Mouse (Mus musculus) G1E (cell line): ENCODE data around the gene Fgfr2. TPM values are rescaled to one million over a fixed set of nuclear protein-coding genes. Genes with fewer than 3 reads are reported as not detected.

ENCODE experiments used
- ATAC-seq: 2 replicates; pipeline ENCODE4 v1.8.0; 2016; ENCODE audit warnings: mild to moderate bottlenecking; ENCODE audit not compliant: insufficient number of reproducible peaks, poor library complexity, low FRiP score, severe bottlenecking; ENCODE audit errors: extremely low read depth
- DNase-seq: peaks from one replicate; pipeline ENCODE4 v3.0.0; 2012; ENCODE audit warnings: low spot score
- H3K27me3 ChIP-seq: 2 replicates; pipeline ENCODE4 v1.6.1; 2012; ENCODE audit warnings: mild to moderate bottlenecking, low read length, inconsistent platforms; ENCODE audit not compliant: insufficient read depth
- H3K36me3 ChIP-seq: replicated peaks from 2 replicates; pipeline ENCODE3; 2012; ENCODE audit warnings: mild to moderate bottlenecking, inconsistent platforms
- H3K4me1 ChIP-seq: 2 replicates; pipeline ENCODE4 v1.6.1; 2012; ENCODE audit warnings: low read depth, low read length, inconsistent platforms, mixed read lengths; ENCODE audit not compliant: insufficient read depth
- H3K4me3 ChIP-seq: 2 replicates; pipeline ENCODE4 v1.5.1; 2012; ENCODE audit warnings: low read depth, mild to moderate bottlenecking, inconsistent platforms, low read length, moderate library complexity, mixed read lengths
- H3K9me3 ChIP-seq: replicated peaks from 2 replicates; pipeline ENCODE4 v1.6.1; 2012; ENCODE audit warnings: inconsistent platforms
- CTCF ChIP-seq: IDR thresholded peaks from 2 replicates; pipeline ENCODE4 v1.5.1; 2012; ENCODE audit warnings: low read depth, low read length, inconsistent platforms, mixed read lengths
- GATA1 ChIP-seq: IDR thresholded peaks from 2 replicates; pipeline ENCODE4 v1.6.1; 2012; ENCODE audit warnings: borderline replicate concordance, low read length, inconsistent platforms, mixed read lengths
- GATA2 ChIP-seq: IDR thresholded peaks from 2 replicates; pipeline ENCODE4 v1.6.1; 2012; ENCODE audit warnings: low read depth, low read length, inconsistent platforms, borderline replicate concordance
- POLR2AphosphoS5 ChIP-seq: IDR thresholded peaks from 2 replicates; pipeline ENCODE4 v1.6.1; 2012; ENCODE audit warnings: low read depth, low read length, inconsistent platforms; ENCODE audit not compliant: insufficient replicate concordance
- TAL1 ChIP-seq: conservative IDR thresholded peaks from 2 replicates; pipeline ENCODE4 v1.6.1; 2012; ENCODE audit warnings: low read depth, low read length, inconsistent platforms, mixed read lengths
- polyA plus RNA-seq: library from polyadenylated mRNA; stranded (reverse); fragments of >175 nt; gene quantifications from 2 replicates; pipeline ENCODE4 v1.2.3, GENCODE M21; 2012
- total RNA-seq, 2 experiments: library from RNA; stranded (forward) in 1 of 2; stranded (reverse) in 1 of 2; fragments of 200-1000 nt in 1 of 2; fragments of >200 nt in 1 of 2; fragmentation: Nextera tagmentation in 1 of 2; gene quantifications; 2 replicates each; pipeline ENCODE4 v1.2.3; 2014 to 2017

Gene Fgfr2
- total and polyA plus RNA-seq, 3 experiments: 0.22 TPM; not detected in 2

- Histone ChIP-seq H3K9me3 (no peaks in the 10 kb centered on the region), H3K36me3 (peaks cover 80% of the 10 kb centered on the region), H3K27me3 (no peaks in the 10 kb centered on the region), H3K4me3 (no peak overlapping the region), H3K4me1 (peaks cover 18% of the 10 kb centered on the region)
- ATAC-seq (no peak), DNase-seq (no peak)
- TF ChIP-seq GATA1 (no peak), TAL1 (no peak), CTCF (no peak), POLR2AphosphoS5 (no peak), GATA2 (no peak)
Observed at GRCm38 (mm10) chr7:132787022-132787421, 336.1 kb downstream of the Fgfr2 start.

- ATAC-seq: no peak
- H3K9me3 ChIP-seq: no peaks in the 10 kb centered on the region
- TF ChIP-seq GATA1 (no peak), GATA2 (no peak), POLR2AphosphoS5 (no peak), TAL1 (no peak), CTCF (no peak)
- H3K27me3 ChIP-seq: no peaks in the 10 kb centered on the region
- no peak overlapping the region for H3K4me3 ChIP-seq
- DNase-seq: no peak
- peaks cover 80% of the 10 kb centered on the region for H3K36me3 ChIP-seq
- H3K4me1 ChIP-seq: peaks cover 16% of the 10 kb centered on the region
Observed at GRCm38 (mm10) chr7:132786522-132786921, 336.6 kb downstream of the Fgfr2 start.

- Histone ChIP-seq H3K9me3 (no peaks in the 10 kb centered on the region), H3K4me3 (no peak overlapping the region), H3K4me1 (peaks cover 16% of the 10 kb centered on the region), H3K27me3 (no peaks in the 10 kb centered on the region), H3K36me3 (peaks cover 82% of the 10 kb centered on the region)
- ATAC-seq: no peak
- DNase-seq: no peak
- no peak for TF ChIP-seq TAL1
- no peak for TF ChIP-seq GATA2
- TF ChIP-seq GATA1: no peak
- TF ChIP-seq POLR2AphosphoS5: no peak
- TF ChIP-seq CTCF: no peak
Observed at GRCm38 (mm10) chr7:132786011-132786410, 337.1 kb downstream of the Fgfr2 start.

GRCm38 (mm10) chr7:132784101-132784500 is 339.0 kb downstream of the Fgfr2 start:
- DNase-seq: no peak
- no peak for ATAC-seq
- TF ChIP-seq POLR2AphosphoS5: no peak
- no peak for TF ChIP-seq TAL1
- no peak for TF ChIP-seq GATA1
- no peak for TF ChIP-seq GATA2
- no peak for TF ChIP-seq CTCF
- peaks cover 79% of the 10 kb centered on the region for H3K36me3 ChIP-seq
- no peak overlapping the region for H3K4me3 ChIP-seq
- H3K9me3 ChIP-seq: no peaks in the 10 kb centered on the region
- H3K27me3 ChIP-seq: no peaks in the 10 kb centered on the region
- H3K4me1 ChIP-seq: peaks cover 16% of the 10 kb centered on the region

- H3K4me3 ChIP-seq: no peak overlapping the region
- ATAC-seq (no peak), DNase-seq (no peak)
- peaks cover 80% of the 10 kb centered on the region for H3K36me3 ChIP-seq
- H3K9me3 ChIP-seq: no peaks in the 10 kb centered on the region
- no peaks in the 10 kb centered on the region for H3K27me3 ChIP-seq
- peaks cover 34% of the 10 kb centered on the region for H3K4me1 ChIP-seq
- TF ChIP-seq GATA1: no peak
- no peak for TF ChIP-seq POLR2AphosphoS5
Observed at GRCm38 (mm10) chr7:132781850-132782249, 341.3 kb downstream of the Fgfr2 start.

GRCm38 (mm10) chr7:132781130-132781814 is 341.9 kb downstream of the Fgfr2 start:
- Histone ChIP-seq H3K4me3 (no peak overlapping the region), H3K9me3 (no peaks in the 10 kb centered on the region), H3K4me1 (peaks cover 37% of the 10 kb centered on the region), H3K27me3 (no peaks in the 10 kb centered on the region), H3K36me3 (peaks cover 80% of the 10 kb centered on the region)
- DNase-seq (no peak), ATAC-seq (no peak)
- TF ChIP-seq POLR2AphosphoS5 (no peak), GATA1 (no peak), TAL1 (no peak), CTCF (no peak), GATA2 (no peak)

- H3K27me3 ChIP-seq: no peaks in the 10 kb centered on the region
- TF ChIP-seq GATA2 (no peak), GATA1 (no peak), TAL1 (no peak), CTCF (no peak), POLR2AphosphoS5 (no peak)
- no peak overlapping the region for H3K4me3 ChIP-seq
- no peaks in the 10 kb centered on the region for H3K9me3 ChIP-seq
- peaks cover 41% of the 10 kb centered on the region for H3K4me1 ChIP-seq
- ATAC-seq (no peak), DNase-seq (no peak)
- H3K36me3 ChIP-seq: peaks cover 80% of the 10 kb centered on the region
Observed at GRCm38 (mm10) chr7:132780611-132781010, 342.5 kb downstream of the Fgfr2 start.
